Mouse (Mus musculus) cerebellum, adult 9-10 months (tissue): Measurements from ENCODE around the gene Ndnf.

Experiments
- DNase-seq: peaks from one replicate; pipeline ENCODE4 v3.0.0; 2022

Ndnf gene

DNA sequence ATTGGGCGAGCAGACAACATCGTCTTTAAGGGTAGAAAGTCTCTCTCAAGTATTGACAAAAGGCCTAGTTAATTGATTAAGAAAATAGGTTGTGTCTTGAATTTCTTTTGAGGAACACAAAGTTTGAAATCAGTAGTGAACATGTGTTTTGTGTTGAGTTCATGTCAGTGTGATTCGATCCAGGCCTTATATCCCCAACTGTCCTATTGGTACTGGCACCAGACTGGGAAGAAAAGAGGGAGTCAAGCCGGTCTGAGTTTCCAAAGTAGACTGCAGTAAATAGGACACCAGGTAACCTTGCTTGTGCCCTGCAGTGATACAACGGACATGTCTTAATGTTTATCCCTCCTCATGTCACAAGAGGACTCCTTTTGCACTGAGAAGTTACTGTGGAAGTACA, 87.8 kb downstream of the Ndnf start:
- no peak for DNase-seq

DNA sequence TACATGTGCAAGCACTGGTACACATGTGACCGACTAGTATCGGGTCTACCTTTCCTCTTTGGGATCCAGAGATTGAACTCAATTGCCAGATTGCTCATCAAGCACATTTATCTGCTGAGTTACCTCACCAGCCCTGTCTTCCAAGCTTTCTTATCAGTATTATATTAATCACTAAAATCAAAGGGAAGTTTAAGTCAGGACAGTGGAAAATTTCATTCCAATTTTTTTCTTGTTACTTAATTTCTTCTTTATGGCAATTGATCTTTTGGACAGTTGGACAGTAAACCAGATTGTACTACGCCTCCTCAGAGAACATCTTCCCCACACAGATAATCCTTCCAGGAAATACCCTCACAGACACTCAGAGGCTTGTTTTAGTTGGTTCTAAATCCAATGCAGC, 88.7 kb downstream of the Ndnf start:
- no peak for DNase-seq
